Mouse (Mus musculus): ENCODE results near the gene Sec63. TPM values are rescaled to one million over a fixed set of nuclear protein-coding genes. Genes with fewer than 3 reads are reported as not detected.

Gene Sec63
- polyA plus RNA-seq, 1 experiment from 2014 or later, result 24.1 TPM

- Histone ChIP-seq H3K27me3 (replicated peaks; ENCODE audit: control insufficient read depth, insufficient read depth, low read length) (peaks cover 2% of the 10 kb centered on the region; the same call in 1 of the 2 replicates), H3K27ac (ENCODE audit: low read length) (no peak overlapping the region), H3K4me2 (ENCODE audit: low read length) (no peak overlapping the region), H3K9ac (replicated peaks; ENCODE audit: low read depth, low read length) (no peak overlapping the region), H3K4me1 (replicated peaks; ENCODE audit: control insufficient read depth, insufficient read depth, low read length) (peaks cover 20% of the 10 kb centered on the region), H3K36me3 (ENCODE audit: control insufficient read depth, insufficient read depth) (no peaks in the 10 kb centered on the region), H3K9me3 (ENCODE audit: control insufficient read depth, low read length) (0 out of 2 replicates have a peak, but pooled peaks cover 4% of the 10 kb centered on the region), H3K4me3 (replicated peaks; ENCODE audit: low read length) (no peak overlapping the region)
- ATAC-seq, result no peak
- WGBS, result over 99% methylated on average over 9 of the region's 9 CpGs
Observed at GRCm38 (mm10) chr10:42856574-42856973, 95.3 kb downstream of the Sec63 start.

GRCm38 (mm10) chr10:42857021-42857420, 95.7 kb downstream of the Sec63 start:
- H3K9ac ChIP-seq (replicated peaks; ENCODE audit: low read depth, low read length), result no peak overlapping the region
- ATAC-seq, result no peak
- peaks cover 20% of the 10 kb centered on the region for H3K4me1 ChIP-seq (replicated peaks; ENCODE audit: control insufficient read depth, insufficient read depth, low read length)
- no peak overlapping the region for H3K4me2 ChIP-seq (ENCODE audit: low read length)
- WGBS, result 96% methylated on average over 2 of the region's 2 CpGs
- H3K4me3 ChIP-seq (replicated peaks; ENCODE audit: low read length), result no peak overlapping the region
- H3K36me3 ChIP-seq (ENCODE audit: control insufficient read depth, insufficient read depth), result no peaks in the 10 kb centered on the region
- H3K27ac ChIP-seq (ENCODE audit: low read length), result no peak overlapping the region
- peaks cover 5% of the 10 kb centered on the region; the same call in 1 of the 2 replicates for H3K27me3 ChIP-seq (replicated peaks; ENCODE audit: control insufficient read depth, insufficient read depth, low read length)
- 0 out of 2 replicates have a peak, but pooled peaks cover 4% of the 10 kb centered on the region for H3K9me3 ChIP-seq (ENCODE audit: control insufficient read depth, low read length)

- WGBS, result 44% methylated on average over 2 of the region's 2 CpGs
- Histone ChIP-seq H3K27me3 (replicated peaks; ENCODE audit: control insufficient read depth, insufficient read depth, low read length) (peaks cover 5% of the 10 kb centered on the region; the same call in 1 of the 2 replicates), H3K4me1 (replicated peaks; ENCODE audit: control insufficient read depth, insufficient read depth, low read length) (peaks cover 40% of the 10 kb centered on the region), H3K27ac (ENCODE audit: low read length) (peak overlapping the region; percentile 70), H3K36me3 (ENCODE audit: control insufficient read depth, insufficient read depth) (no peaks in the 10 kb centered on the region), H3K4me3 (replicated peaks; ENCODE audit: low read length) (no peak overlapping the region), H3K9me3 (ENCODE audit: control insufficient read depth, low read length) (no peaks in the 10 kb centered on the region), H3K4me2 (ENCODE audit: low read length) (peak overlapping the region; percentile 63), H3K9ac (replicated peaks; ENCODE audit: low read depth, low read length) (peak overlapping the region; percentile 62)
- ATAC-seq, result no peak; the same call in 1 of the 2 replicates
Observed at GRCm38 (mm10) chr10:42859781-42860158, 98.5 kb downstream of the Sec63 start.

GRCm38 (mm10) chr10:42860159-42860911, 99.0 kb downstream of the Sec63 start, which contains the start of gene Scml4:
Gene Scml4 (plus strand): TSS chr10:42860370.
- peak; percentile 80 for ATAC-seq
- H3K4me3 ChIP-seq (replicated peaks; ENCODE audit: low read length), result peak within 1 kb of the TSS; percentile 45
- WGBS, result 17% methylated on average over 17 of the region's 17 CpGs
- H3K9ac ChIP-seq (replicated peaks; ENCODE audit: low read depth, low read length), result peak within 1 kb of the TSS; percentile 62
- peak within 1 kb of the TSS; percentile 63 for H3K4me2 ChIP-seq (ENCODE audit: low read length)
- H3K27ac ChIP-seq (ENCODE audit: low read length), result peak within 1 kb of the TSS; percentile 70
- no peaks in the 10 kb centered on the region for H3K9me3 ChIP-seq (ENCODE audit: control insufficient read depth, low read length)
- peaks cover 39% of the 10 kb centered on the region for H3K4me1 ChIP-seq (replicated peaks; ENCODE audit: control insufficient read depth, insufficient read depth, low read length)
- peaks cover 5% of the 10 kb centered on the region; the same call in 1 of the 2 replicates for H3K27me3 ChIP-seq (replicated peaks; ENCODE audit: control insufficient read depth, insufficient read depth, low read length)
- H3K36me3 ChIP-seq (ENCODE audit: control insufficient read depth, insufficient read depth), result no peaks in the 10 kb centered on the region

- peaks cover 39% of the 10 kb centered on the region for H3K4me1 ChIP-seq (replicated peaks; ENCODE audit: control insufficient read depth, insufficient read depth, low read length)
- no peaks in the 10 kb centered on the region for H3K36me3 ChIP-seq (ENCODE audit: control insufficient read depth, insufficient read depth)
- no peaks in the 10 kb centered on the region for H3K9me3 ChIP-seq (ENCODE audit: control insufficient read depth, low read length)
- no peak for ATAC-seq
- WGBS, result 87% methylated on average over 7 of the region's 7 CpGs
- peak overlapping the region; percentile 4; the same call in 1 of the 2 replicates for H3K4me3 ChIP-seq (replicated peaks; ENCODE audit: low read length)
- H3K9ac ChIP-seq (replicated peaks; ENCODE audit: low read depth, low read length), result no peak overlapping the region
- peaks cover 8% of the 10 kb centered on the region; the same call in 1 of the 2 replicates for H3K27me3 ChIP-seq (replicated peaks; ENCODE audit: control insufficient read depth, insufficient read depth, low read length)
- H3K27ac ChIP-seq (ENCODE audit: low read length), result no peak overlapping the region
- H3K4me2 ChIP-seq (ENCODE audit: low read length), result peak overlapping the region; percentile 25; the same call in 1 of the 2 replicates
Observed at GRCm38 (mm10) chr10:42861446-42861845, 100.2 kb downstream of the Sec63 start.

GRCm38 (mm10) chr10:42862102-42862740, 100.9 kb downstream of the Sec63 start:
- H3K27ac ChIP-seq (ENCODE audit: low read length), result no peak overlapping the region
- H3K9me3 ChIP-seq (ENCODE audit: control insufficient read depth, low read length), result no peaks in the 10 kb centered on the region
- no peak overlapping the region for H3K9ac ChIP-seq (replicated peaks; ENCODE audit: low read depth, low read length)
- peaks cover 8% of the 10 kb centered on the region; the same call in 1 of the 2 replicates for H3K27me3 ChIP-seq (replicated peaks; ENCODE audit: control insufficient read depth, insufficient read depth, low read length)
- no peaks in the 10 kb centered on the region for H3K36me3 ChIP-seq (ENCODE audit: control insufficient read depth, insufficient read depth)
- no peak overlapping the region for H3K4me3 ChIP-seq (replicated peaks; ENCODE audit: low read length)
- 52% methylated on average over 13 of the region's 13 CpGs for WGBS
- H3K4me1 ChIP-seq (replicated peaks; ENCODE audit: control insufficient read depth, insufficient read depth, low read length), result peaks cover 39% of the 10 kb centered on the region
- peak overlapping the region; percentile 25 for H3K4me2 ChIP-seq (ENCODE audit: low read length)
- ATAC-seq, result no peak

- peaks cover 39% of the 10 kb centered on the region for H3K4me1 ChIP-seq (replicated peaks; ENCODE audit: control insufficient read depth, insufficient read depth, low read length)
- peak overlapping the region; percentile 54; the same call in 1 of the 2 replicates for H3K4me2 ChIP-seq (ENCODE audit: low read length)
- WGBS, result 78% methylated on average over 4 of the region's 4 CpGs
- H3K9me3 ChIP-seq (ENCODE audit: control insufficient read depth, low read length), result no peaks in the 10 kb centered on the region
- H3K4me3 ChIP-seq (replicated peaks; ENCODE audit: low read length), result no peak overlapping the region
- no peak overlapping the region for H3K9ac ChIP-seq (replicated peaks; ENCODE audit: low read depth, low read length)
- peaks cover 8% of the 10 kb centered on the region; the same call in 1 of the 2 replicates for H3K27me3 ChIP-seq (replicated peaks; ENCODE audit: control insufficient read depth, insufficient read depth, low read length)
- H3K27ac ChIP-seq (ENCODE audit: low read length), result no peak overlapping the region
- H3K36me3 ChIP-seq (ENCODE audit: control insufficient read depth, insufficient read depth), result no peaks in the 10 kb centered on the region
- ATAC-seq, result no peak
Observed at GRCm38 (mm10) chr10:42862806-42863205, 101.5 kb downstream of the Sec63 start.

GRCm38 (mm10) chr10:42863621-42864391, 102.5 kb downstream of the Sec63 start:
- ATAC-seq, result peak; percentile 27
- Histone ChIP-seq H3K27me3 (replicated peaks; ENCODE audit: control insufficient read depth, insufficient read depth, low read length) (peaks cover 6% of the 10 kb centered on the region), H3K9me3 (ENCODE audit: control insufficient read depth, low read length) (no peaks in the 10 kb centered on the region), H3K4me3 (replicated peaks; ENCODE audit: low read length) (peak overlapping the region; percentile 35), H3K4me1 (replicated peaks; ENCODE audit: control insufficient read depth, insufficient read depth, low read length) (peaks cover 39% of the 10 kb centered on the region), H3K27ac (ENCODE audit: low read length) (peak overlapping the region; percentile 11), H3K9ac (replicated peaks; ENCODE audit: low read depth, low read length) (peak overlapping the region; percentile 33), H3K4me2 (ENCODE audit: low read length) (peak overlapping the region; percentile 54), H3K36me3 (ENCODE audit: control insufficient read depth, insufficient read depth) (no peaks in the 10 kb centered on the region)
- WGBS, result 20% methylated on average over 31 of the region's 31 CpGs
